Mouse (Mus musculus) right cerebral cortex, postnatal 4 days (tissue): ENCODE data around the gene Nt5dc1.
"Not testable (repeated sequence)": the region's sequence is repeated elsewhere in the genome, so short reads cannot be mapped to it uniquely, and the experiment has no call there.

Experiments
- DNase-seq: peaks from one replicate; pipeline ENCODE4 v3.0.0-alpha.2; 2022

Gene Nt5dc1

DNA sequence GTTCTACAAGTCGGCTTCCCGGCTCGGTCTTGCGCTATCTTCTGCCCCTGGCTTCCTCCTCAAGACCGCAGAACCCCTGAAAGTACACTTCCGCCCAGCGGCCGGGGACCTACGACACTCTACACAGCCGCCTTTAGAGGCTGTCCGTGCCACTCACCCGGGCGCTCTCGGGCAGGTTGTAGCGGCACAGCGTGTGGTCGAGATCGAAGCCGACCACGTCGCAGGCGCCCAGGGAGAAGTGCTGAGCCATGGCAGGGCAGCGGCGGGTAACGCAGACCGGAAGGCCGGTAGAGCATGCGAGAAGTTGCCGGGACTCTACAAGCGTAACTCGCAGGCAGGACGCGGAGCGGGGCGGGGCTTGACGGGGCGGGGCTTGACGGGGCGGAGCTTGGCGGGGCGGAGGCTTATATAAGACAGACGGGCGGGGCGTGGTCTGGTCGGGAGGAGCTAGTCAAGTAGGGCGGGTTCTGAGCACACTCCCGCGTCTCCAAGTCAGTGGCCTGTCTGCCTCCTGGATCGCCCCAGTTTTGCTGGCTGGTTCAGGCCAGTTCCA, at the start of gene Nt5dc1:
Nt5dc1 (minus strand) TSS at position 349 of the 553 bp plus-strand sequence.
- peak; percentile 88 for DNase-seq

DNA sequence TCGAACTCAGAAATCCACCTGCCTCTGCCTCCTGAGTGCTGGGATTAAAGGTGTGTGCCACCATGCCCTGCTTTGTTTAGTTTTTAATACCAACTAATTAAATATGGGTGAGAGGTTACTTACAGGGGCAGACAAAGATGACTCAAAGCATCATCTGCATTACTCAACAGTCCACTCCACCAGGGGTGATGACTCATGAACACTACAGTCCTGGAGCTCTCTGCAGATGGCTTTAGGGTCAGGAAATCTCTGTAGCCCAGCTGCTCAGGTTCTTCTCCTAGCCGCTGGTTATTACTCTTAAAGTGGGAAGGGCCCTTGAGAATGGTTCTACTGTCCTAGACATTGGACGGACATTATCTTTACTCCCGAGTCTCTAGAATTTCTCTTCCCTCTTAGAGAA, 46.0 kb upstream of the Nt5dc1 start:
- no peak for DNase-seq

DNA sequence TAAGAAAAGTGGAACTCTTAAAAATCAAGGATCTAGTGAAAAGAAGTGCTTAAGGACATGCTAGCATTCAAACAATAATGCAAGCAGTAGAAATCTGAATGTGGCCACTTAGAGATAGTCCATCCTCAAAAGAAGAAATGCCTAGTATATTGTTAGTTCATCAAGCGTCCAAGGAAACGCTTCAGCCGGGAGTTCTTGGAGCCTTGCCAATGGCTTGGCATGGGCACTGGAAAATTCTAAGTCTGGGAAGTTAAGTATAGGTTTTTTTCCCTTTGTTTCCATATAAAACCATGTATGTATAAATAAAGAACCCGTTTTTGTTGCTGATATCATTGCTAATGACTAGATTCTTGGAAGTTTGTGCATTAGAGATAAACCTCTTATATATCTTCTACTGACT, 43.1 kb upstream of the Nt5dc1 start:
- peak; percentile 19 for DNase-seq

DNA sequence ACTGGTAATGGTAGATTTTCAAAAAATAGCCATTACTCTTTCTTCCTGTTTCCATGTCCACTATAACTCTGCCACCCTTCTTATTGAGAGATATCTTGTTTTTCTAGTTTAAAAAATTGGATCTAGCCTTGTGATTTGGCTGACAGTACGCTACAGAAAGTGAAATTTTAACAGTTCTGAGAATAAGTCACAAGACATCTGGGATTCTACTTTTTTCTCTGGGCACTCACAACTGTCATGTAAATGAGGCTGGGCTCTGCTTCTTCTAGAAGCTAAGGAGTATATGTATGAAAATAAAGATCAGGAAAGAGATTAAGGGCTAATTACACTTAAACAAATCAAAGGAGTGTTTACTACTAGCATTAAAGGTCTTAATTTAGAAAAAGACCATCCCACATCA, 31.1 kb upstream of the Nt5dc1 start:
- no peak for DNase-seq

DNA sequence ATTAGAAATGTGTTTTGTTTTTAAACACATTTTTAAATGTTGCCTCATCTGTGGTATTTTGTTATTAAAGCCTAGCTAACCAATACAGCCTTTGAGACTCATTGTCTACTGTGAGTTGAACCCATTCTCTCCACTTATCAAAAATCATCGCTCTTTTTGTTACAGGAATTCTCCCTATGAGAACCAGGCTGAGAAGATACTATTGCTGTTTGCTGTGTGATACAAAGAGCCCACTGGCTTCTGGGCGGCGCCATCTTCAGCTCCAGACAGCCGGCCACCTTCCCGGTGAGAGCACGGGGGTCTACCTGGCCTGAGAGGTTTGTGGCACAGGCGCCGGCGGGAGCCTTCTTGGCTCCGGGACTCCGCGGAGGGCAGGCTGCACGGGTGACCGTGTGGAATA, 15.8 kb upstream of the Nt5dc1 start:
- DNase-seq: not testable (repeated sequence)

DNA sequence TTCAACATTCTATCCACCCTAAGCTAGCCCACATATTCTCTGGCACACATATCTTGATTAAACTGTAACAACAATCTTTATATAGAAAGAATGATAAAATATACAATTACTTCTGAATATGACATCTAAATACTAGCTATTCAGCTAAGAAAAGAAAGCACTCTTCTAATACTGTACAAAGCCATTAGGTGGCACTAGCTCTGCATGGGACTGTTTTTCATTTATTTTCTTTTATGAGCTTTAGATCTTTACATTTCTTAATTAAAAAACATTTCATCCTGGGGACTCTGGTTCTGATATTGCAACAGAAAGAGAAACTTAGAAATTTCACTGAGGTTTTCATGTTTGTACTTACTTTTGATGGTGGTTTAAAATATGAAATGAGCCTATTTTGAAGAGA, 13.4 kb upstream of the Nt5dc1 start:
- DNase-seq: no peak

DNA sequence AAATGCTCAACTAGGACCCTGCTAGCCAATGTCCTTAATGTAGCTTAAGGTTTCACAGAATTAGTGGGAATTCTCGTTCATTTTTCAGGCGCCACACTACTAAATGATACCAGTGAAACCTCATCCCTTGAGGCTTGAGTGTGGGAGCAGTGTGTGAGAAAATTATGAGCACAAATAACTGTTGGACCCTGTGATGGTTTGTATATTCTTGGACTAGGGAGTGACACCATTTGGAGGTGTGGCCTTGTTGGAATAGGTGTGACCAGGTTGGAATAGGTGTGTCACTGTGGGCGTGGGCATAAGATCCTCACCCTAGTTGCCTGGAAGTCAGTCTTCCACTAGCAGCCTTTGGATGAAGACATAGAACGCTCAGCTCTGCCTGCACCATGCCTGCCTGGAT, 442 bp upstream of the Nt5dc1 start:
- not testable (repeated sequence) for DNase-seq

DNA sequence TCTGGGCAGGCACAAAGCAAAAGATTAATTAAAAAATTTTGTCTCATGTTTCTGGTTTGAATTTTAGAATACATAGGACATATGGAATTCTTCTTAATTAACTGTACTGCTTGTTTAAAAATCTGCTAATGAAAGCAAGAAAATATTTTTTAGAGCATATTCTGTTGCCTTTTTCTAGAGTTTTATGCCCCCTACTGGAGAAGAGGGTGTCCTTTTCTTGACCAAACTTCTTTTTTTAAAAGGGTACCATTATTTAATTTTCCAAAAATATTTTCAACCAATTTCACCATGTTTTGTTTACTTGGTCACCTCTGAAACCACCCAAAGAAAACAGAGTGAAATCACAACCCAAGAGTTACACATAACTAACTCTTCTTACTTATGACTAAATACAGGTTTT, 19.1 kb downstream of the Nt5dc1 start:
- DNase-seq: no peak

DNA sequence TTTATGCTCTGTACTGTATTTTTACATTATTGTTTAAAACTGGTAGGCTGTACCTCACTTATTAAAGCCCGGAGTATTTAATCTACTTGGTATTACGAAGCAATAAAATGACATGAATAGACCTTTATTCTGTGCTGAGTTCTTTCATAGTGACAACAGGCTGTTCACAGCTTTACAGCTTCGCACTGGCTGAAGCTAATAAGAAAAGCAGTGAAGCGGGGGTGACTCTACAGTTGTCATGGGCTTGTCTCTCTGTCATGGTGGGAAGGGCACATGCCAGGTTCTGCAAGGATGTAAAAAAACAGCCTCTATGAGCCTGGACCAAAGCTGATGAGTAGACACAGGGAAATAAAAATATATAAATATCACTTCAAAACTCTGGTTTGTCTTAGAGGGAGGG, 21.4 kb downstream of the Nt5dc1 start:
- no peak for DNase-seq

DNA sequence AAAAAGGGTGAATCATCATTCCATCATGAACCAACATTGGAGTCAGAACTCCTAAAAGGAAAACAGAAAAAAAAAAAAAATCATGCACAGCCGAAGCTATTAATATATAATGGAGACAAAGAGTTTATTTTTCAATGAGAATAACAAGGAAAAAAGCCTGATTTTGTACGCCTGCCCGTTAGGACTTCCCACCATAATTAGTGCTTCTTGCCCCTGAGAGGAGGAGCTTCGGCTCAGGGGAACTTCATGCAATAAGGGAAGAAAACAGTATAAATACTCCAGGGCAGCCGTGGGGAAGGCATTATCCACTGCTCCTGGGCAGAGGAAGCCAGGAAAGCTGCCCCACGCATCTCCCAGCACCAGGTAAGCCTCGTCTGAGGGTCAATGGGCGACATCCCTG, 28.7 kb downstream of the Nt5dc1 start, which contains the start of gene Col10a1:
Col10a1 (plus strand) TSS at position 301 of the 400 bp plus-strand sequence.
- DNase-seq: no peak

DNA sequence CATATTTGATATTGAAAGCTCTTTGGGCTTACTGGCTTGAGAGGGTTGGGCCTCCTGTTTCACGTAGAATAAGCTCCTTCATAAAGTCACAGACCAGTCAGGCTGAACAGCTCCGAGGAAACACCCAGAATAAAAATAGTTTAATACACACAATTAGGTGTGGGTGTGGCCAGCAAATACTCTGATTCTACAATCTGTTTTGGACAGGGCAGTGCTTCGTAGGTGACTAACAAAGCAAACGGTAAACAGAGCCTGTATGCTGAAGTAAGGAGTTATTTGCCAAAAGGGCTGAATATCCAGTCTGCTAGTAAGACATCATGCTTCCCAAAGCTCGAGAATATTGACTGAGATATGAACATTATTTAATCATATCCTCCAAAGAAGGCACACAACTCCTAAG, 32.7 kb downstream of the Nt5dc1 start:
- DNase-seq: no peak

DNA sequence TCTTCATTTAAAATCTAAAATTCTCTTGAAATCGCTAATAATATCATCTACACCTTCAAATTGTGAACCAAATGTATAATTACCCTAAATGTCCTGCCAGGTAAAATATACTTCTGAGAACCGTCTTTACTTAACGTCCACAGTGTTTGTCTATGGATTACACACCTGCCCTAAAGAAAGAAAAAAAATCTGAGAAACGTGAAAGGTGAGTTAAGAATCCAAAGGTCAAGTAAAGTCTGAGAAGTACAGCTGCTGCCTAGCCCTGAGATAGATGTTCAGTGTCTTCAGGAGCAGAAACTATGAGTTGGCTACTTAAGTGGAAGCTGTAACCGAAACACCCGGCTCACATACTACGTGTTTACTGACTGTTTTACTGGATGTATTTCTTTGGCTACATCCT, 45.0 kb downstream of the Nt5dc1 start:
- no peak for DNase-seq

DNA sequence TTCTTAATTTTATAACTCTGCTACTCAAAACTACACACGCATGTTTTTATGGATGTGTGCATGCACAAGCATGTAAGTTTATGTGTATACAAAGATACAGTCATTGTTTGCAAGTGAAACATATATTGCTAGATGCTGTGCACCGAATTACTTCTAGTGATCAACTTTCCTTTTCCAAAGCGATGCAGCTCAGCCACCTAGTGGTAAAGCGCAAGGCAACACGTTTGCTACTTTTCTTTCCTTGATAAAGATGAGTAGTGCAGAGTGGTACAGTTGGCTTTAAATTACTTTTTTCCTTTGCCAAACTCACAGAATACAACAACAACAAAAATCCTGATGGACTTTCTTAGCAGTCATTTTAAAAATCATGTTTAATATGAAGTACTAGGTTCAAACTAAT, 50.2 kb downstream of the Nt5dc1 start:
- DNase-seq: no peak

DNA sequence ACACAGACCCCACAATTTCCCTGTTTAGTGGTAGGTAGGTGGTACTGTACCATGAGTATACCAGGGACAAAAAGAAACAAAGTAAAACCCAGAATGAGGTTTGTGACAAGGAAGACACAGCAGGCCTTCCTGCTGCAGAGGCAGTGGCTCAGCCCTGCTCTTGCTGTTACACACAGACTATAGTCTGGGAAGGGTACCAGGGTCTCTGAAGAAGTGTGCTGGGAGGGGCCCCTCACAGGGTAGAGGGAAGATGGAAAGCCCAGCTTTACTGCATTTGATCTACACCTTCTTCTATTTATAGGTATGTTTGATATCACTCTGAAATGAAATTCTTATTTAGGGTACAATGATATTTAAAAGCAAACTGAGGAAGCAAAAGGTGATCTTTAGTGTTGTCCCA, 54.6 kb downstream of the Nt5dc1 start:
- no peak for DNase-seq

DNA sequence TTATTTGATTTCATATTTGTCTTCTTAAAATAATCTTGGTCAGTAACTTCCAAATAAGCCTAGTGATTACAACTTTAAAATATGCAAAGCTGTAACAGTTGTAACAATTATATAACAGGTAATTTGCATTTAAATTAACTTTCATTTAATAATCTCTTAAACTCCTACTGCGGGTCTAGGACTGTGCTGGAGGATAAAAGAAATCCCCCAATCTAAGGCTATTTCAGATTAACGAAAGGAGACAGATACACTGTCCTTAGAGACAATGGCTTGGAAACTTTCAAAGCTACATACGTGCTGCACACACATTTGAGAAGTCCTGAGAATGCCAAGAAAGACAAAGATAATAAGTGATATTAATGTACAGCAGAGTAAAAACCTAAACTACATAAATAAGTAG, 60.1 kb downstream of the Nt5dc1 start:
- no peak for DNase-seq

DNA sequence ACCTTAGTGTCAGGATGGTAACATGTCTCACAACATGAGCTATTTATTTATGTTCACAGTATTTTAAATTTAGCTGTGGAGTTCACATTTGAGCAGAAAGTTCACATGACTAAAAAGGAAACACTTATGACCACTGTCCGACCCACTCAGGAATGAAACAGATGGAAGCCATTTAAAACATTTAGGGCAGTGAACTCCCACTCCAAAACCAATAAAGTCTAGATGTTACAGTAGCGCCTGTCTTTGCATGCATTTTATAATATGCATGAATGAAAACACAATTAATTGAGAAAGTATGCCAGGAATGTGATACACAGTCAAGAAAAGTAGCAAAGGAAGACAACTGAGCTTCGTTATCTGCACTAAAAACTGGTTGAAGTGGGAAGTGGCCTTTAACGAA, 66.2 kb downstream of the Nt5dc1 start:
- DNase-seq: no peak

DNA sequence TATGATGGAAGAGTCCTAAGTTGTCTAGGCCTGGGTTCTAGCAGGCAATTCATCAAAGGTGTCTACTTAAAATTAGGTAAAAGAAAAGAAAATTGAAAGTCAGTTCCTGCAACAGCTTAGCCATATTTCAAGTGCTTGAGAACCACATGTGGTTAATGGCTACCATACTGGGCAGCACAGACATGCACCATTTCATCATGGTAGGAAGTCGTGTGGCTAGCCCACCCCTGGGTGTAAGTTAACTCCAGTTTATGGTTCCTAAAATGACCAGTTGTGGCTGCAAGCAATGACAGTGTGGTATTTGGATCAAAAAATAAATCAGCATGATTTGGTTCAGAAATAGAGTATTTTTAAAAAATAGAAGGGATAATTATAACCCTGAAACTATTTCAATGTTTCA, 76.5 kb downstream of the Nt5dc1 start:
- no peak for DNase-seq

DNA sequence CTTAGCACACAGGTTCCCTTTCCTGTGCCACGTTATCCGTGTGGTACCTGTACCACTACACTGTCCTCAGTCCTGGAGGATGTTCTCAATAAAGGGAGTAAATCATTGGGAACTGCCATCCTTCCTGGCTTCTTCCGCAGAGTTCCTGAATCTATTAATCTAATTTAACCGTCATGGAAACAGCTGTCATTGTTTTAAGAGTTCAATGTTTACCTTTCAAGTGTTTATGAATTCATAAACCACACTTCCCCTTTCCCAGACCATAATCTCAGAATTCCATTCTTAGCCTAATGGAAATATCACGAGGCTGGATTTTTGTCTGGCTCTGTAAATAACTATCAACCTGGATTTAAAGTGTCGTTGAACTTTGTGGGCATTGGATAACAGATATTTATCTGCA, 77.3 kb downstream of the Nt5dc1 start:
- no peak for DNase-seq

DNA sequence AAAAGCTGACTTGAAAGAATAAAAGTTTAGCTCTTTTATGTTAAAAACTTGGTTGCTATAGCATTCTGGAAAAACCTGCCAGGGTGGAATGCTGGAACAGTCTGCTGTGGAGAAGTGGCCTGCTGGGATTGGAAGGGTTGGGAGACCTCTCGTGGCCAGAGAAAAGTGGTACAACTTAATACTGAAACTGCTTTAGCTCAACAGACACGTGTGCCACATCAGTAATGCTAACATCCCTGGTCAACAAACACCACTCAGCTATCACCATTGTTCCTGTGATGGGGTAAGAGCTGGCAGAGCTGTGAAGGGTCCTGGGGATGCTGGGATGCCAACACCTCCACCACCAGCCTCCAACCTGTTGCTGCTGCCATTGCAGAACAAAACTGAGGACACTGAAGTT, 90.0 kb downstream of the Nt5dc1 start:
- peak; percentile 44 for DNase-seq

DNA sequence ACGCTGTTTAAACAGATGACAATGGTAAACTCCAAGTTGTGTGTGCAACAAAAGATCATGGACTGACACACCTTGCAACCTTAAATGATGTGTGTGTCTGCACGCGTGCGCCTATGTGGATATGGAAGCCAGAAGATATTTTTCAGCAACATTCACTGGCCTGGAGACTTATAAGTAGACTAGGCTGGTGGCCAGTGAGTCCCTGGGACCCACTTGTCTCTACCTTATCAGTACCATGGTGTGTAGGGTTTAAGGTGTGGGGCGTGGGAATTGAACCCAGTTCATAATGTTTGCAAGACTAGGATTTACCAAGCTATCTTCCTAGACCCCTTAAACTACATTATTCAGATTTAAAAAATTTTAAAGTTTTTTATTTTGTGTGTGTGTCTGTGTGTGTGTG, 91.2 kb downstream of the Nt5dc1 start:
- DNase-seq: no peak

DNA sequence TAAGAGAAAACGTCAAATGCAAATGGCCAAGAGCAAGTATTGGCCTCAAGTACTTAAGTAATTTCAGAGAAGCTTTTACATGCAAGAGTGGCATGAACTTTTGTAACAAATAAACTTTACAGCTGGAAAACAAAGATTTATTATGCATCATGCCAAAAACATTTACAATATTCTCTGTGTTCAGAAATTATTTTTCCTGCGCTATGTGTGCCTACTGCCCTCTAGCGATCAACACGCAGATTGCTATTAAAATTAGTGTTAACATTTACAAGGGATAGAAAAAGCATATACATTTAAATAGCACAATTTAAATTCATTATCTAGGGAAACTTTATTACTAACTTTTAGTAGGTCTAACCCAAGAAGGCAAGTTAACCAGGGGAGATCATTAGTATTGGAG, 91.7 kb downstream of the Nt5dc1 start:
- no peak for DNase-seq

DNA sequence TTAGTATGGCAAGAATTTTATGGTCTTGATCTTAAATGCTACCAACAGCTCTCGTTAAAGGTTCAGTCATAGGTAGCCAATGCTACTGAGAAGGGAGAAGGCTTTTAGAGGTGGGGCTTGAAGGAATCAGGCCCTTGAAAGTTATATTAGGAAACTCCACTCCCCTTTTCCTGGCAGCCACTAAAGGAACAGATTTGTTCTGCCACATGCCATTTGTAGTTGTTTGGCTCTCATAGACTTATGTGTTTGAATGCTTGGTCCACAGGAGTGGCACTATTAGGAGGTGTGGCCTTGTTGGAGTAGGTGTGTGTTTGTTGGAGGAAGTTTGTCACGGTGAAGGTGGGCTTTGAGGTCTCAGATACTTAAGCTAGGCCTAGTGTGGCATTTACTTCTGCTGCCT, 97.5 kb downstream of the Nt5dc1 start:
- no peak for DNase-seq

DNA sequence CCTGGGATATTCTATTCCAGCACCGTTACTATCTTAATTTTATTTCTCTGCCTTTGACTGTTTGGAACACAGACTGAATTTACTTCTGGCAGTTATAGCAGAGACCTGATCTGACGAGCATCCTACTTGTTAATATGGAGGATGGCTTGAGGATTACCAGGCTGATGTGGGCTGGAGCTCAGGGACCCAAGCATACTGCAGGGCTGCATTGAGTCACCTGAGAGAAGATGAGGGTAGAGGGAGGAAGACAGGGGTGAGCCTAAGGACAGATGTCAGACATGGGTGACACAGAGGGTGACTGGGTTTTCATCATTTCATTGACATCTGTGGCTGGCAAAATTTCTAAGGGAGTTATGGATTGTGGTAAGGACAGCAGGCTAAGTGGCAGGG, 101.1 kb downstream of the Nt5dc1 start:
- DNase-seq: no peak

DNA sequence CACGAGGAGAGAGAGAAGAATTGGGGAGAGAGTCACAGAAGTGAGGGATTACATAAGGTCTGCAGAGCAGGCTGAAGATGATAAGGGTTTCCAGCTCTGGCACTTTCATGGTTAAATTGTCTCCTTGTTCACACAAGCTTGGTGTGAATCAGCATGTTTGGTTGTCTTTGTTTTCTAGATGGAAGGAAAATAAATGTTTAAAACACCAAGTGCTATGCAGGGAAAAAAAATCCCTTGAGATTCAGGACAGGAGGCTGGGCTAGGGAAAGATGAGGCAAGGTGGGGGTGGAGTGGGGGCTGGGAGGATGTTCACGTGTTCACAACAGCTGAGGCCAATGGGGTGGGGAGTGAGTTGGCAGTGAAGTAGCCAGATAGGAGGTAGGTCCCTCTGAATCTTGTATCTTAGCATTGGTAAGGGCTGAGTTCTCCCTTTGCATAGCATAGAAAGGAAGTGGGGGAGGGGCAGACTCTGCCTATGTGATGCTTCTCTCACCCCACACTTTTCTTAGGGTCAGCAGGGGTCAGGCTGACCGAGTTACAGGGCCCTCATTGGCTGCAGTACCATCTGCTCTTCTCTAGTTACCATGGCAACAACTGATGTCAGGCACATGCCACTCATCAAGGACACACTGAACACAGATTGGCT, 101.7 kb downstream of the Nt5dc1 start:
- peak; percentile 61 for DNase-seq

DNA sequence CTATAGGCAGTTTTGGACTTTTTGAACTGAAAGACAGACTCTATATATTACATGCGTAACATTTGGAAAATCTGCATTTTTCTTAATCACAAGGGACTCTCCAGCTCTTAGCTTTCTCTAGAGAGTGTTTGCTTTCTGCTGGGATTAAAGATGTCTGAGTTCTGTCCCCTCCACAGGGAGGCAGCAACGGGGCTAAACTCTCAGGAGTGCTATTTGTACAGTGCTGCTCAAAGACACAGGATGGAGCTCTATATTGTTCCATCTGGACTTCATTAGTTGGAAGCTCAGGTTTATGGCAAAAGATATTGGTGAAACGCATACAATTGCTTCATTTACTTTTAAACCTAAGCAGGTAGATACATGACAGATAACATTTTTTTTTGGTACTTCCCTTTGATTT, 105.8 kb downstream of the Nt5dc1 start:
- no peak for DNase-seq
